Mouse (Mus musculus) ES-Bruce4 (cell line): ENCODE measurements around the gene Sgms1.
A peak's percentile ranks its signal among the peaks of the same experiment; 100 is the strongest.

Source experiments
- CTCF ChIP-seq: IDR thresholded peaks from one replicate; pipeline ENCODE4 v1.8.1; 2011; ENCODE audit warnings: low read depth, low read length
- EP300 ChIP-seq: IDR thresholded peaks from 2 replicates; pipeline ENCODE4 v1.6.1; 2011; ENCODE audit warnings: low read depth, low read length; ENCODE audit not compliant: insufficient read depth
- POLR2A ChIP-seq: IDR thresholded peaks from one replicate; pipeline ENCODE4 v1.8.1; 2011; ENCODE audit warnings: low read length; ENCODE audit not compliant: insufficient read depth

DNA sequence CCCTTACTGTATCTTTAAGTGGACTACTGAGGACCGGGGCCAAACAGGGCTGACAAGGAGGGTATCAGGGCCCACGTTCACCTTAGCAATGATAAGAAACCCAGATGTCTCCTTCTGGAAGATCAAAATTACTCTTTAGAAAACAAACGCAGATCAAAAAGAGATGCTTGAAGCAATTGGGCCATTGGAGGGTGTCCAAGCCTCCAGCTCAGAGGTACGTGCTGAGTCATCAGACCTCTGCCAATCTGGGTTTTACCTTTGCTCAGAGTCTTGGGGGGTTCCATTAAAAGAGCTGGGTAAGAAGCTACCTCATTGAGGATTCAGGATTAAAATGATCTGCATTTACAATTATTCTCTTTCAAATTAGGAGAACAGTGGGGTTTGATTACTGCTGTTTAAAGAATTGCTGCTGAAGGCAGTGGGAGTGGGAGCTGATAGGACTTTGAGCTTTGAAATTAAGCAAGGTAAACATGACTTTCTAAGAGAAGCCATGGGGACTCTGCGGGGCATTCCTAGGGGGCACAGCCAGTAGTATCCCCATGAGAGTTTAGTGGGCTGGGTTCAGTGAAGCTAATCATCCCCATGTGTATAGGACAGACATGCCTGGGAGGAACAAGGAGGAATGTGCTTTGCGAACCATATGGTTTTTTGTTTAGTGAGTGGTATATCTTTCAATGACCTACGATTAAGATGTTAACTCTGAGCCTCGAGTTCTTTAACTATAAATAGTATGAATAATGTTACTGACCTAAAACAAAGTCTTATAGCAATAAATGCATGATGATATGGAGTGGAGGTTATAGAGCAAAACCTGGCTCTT lies 128.4 kb downstream of the Sgms1 start:
- TF ChIP-seq CTCF (no peak), POLR2A (no peak), EP300 (0 out of 2 replicates have a peak, but pooled peaks have one; percentile 8)
